In genomic region chr2:161177355-161178021, GRCm38 (mm10) we compare ENCODE assay signal across 8 mouse cellular contexts.
DNase-seq lines count a peak whose midpoint lies in the region; ATAC-seq and TF ChIP-seq lines count a peak whose summit lies in the region.

No protein-coding gene starts in this region.

- H3K4me3 ChIP-seq in heart, embryonic 12.5 days: peak overlapping the region; percentile 67
- H3K4me3 ChIP-seq in kidney, embryonic 15.5 days (replicated peaks): peak overlapping the region; percentile 54
- H3K4me3 ChIP-seq in limb, embryonic 14.5 days (replicated peaks; ENCODE audit: low read length): peak overlapping the region; percentile 45
- H3K4me3 ChIP-seq in midbrain, embryonic 16.5 days (ENCODE audit: low read depth, low read length): peak overlapping the region; percentile 54
- H3K4me3 ChIP-seq in stomach, embryonic 14.5 days (ENCODE audit: low read depth, low read length): peak overlapping the region; percentile 35

- H3K27me3 ChIP-seq in heart, embryonic 12.5 days (replicated peaks): no peaks in the 10 kb centered on the region
- H3K27me3 ChIP-seq in kidney, embryonic 15.5 days: no peaks in the 10 kb centered on the region
- H3K27me3 ChIP-seq in limb, embryonic 14.5 days (ENCODE audit: control insufficient read depth, insufficient read depth, low read length): no peaks in the 10 kb centered on the region
- H3K27me3 ChIP-seq in midbrain, embryonic 16.5 days (ENCODE audit: control insufficient read depth, insufficient read depth, low read depth, low read length): no peaks in the 10 kb centered on the region
- H3K27me3 ChIP-seq in stomach, embryonic 14.5 days (ENCODE audit: control insufficient read depth, insufficient read depth, low read length): no peaks in the 10 kb centered on the region

- no peaks in the 10 kb centered on the region for H3K9me3 ChIP-seq in heart, embryonic 12.5 days (replicated peaks)
- no peaks in the 10 kb centered on the region for H3K9me3 ChIP-seq in kidney, embryonic 15.5 days (replicated peaks)
- H3K9me3 ChIP-seq in limb, embryonic 14.5 days (ENCODE audit: control insufficient read depth, low read length): no peaks in the 10 kb centered on the region
- no peaks in the 10 kb centered on the region for H3K9me3 ChIP-seq in midbrain, embryonic 16.5 days (replicated peaks; ENCODE audit: control insufficient read depth, low read length, poor library complexity, severe bottlenecking)
- no peaks in the 10 kb centered on the region for H3K9me3 ChIP-seq in stomach, embryonic 14.5 days (ENCODE audit: control insufficient read depth, low read depth, low read length)

- no peak overlapping the region; the same call in 1 of the 2 replicates for H3K27ac ChIP-seq in heart, embryonic 12.5 days (ENCODE audit: poor library complexity, severe bottlenecking)
- H3K27ac ChIP-seq in kidney, embryonic 15.5 days: peak overlapping the region; percentile 79
- peak overlapping the region; percentile 76; the same call in 1 of the 2 replicates for H3K27ac ChIP-seq in limb, embryonic 14.5 days (replicated peaks; ENCODE audit: low read depth, low read length)
- H3K27ac ChIP-seq in midbrain, embryonic 16.5 days (ENCODE audit: low read length): peak overlapping the region; percentile 80
- peak overlapping the region; percentile 39; the same call in 1 of the 2 replicates for H3K27ac ChIP-seq in stomach, embryonic 14.5 days (ENCODE audit: low read length)

- ATAC-seq in heart, embryonic 12.5 days (ENCODE audit: insufficient number of reproducible peaks, low FRiP score): peak; percentile 51; the same call in 1 of the 2 replicates
- peak; percentile 91 for ATAC-seq in kidney, embryonic 15.5 days (replicated peaks; ENCODE audit: low FRiP score)
- ATAC-seq in limb, embryonic 14.5 days (ENCODE audit: low FRiP score, low read depth): peak; percentile 78
- peak; percentile 89 for ATAC-seq in midbrain, embryonic 16.5 days
- ATAC-seq in stomach, embryonic 14.5 days (ENCODE audit: insufficient number of reproducible peaks, insufficient read depth, low FRiP score, low read depth): peak; percentile 86

- H3K4me2 ChIP-seq in heart, embryonic 12.5 days: peak overlapping the region; percentile 78
- peak overlapping the region; percentile 67 for H3K4me2 ChIP-seq in kidney, embryonic 15.5 days
- peak overlapping the region; percentile 56 for H3K4me2 ChIP-seq in limb, embryonic 14.5 days (replicated peaks; ENCODE audit: low read depth, low read length, severe bottlenecking)
- peak overlapping the region; percentile 73 for H3K4me2 ChIP-seq in midbrain, embryonic 16.5 days (ENCODE audit: low read length)
- peak overlapping the region; percentile 43 for H3K4me2 ChIP-seq in stomach, embryonic 14.5 days (replicated peaks; ENCODE audit: low read depth, low read length)

- H3K4me1 ChIP-seq in heart, embryonic 12.5 days (replicated peaks): no peaks in the 10 kb centered on the region
- 0 out of 2 replicates have a peak, but pooled peaks cover 7% of the 10 kb centered on the region for H3K4me1 ChIP-seq in kidney, embryonic 15.5 days
- H3K4me1 ChIP-seq in limb, embryonic 14.5 days (ENCODE audit: control insufficient read depth, insufficient read depth, low read length): no peaks in the 10 kb centered on the region
- peaks cover 4% of the 10 kb centered on the region; the same call in 1 of the 2 replicates for H3K4me1 ChIP-seq in midbrain, embryonic 16.5 days (ENCODE audit: control insufficient read depth, insufficient read depth, low read length)
- no peaks in the 10 kb centered on the region for H3K4me1 ChIP-seq in stomach, embryonic 14.5 days (ENCODE audit: control insufficient read depth, insufficient read depth, low read length)

- 3% methylated on average over 20 of the region's 20 CpGs for WGBS in heart, embryonic 12.5 days
- 4% methylated on average over 20 of the region's 20 CpGs for WGBS in kidney, embryonic 15.5 days
- 4% methylated on average over 20 of the region's 20 CpGs for WGBS in limb, embryonic 14.5 days
- WGBS in midbrain, embryonic 16.5 days: 3% methylated on average over 20 of the region's 20 CpGs
- WGBS in stomach, embryonic 14.5 days: 3% methylated on average over 20 of the region's 20 CpGs

- peak; percentile 35; the same call in 1 of the 2 replicates for TF ChIP-seq POLR2A in limb, embryonic 14.5 days (IDR thresholded peaks at IDR 0.05; ENCODE audit: borderline replicate concordance, extremely low read depth, insufficient read depth, insufficient read length)

- peak overlapping the region; percentile 55; the same call in 1 of the 2 replicates for H3K9ac ChIP-seq in heart, embryonic 12.5 days
- peak overlapping the region; percentile 37; the same call in 1 of the 2 replicates for H3K9ac ChIP-seq in kidney, embryonic 15.5 days
- peak overlapping the region; percentile 48 for H3K9ac ChIP-seq in limb, embryonic 14.5 days (ENCODE audit: low read depth, low read length, severe bottlenecking)
- H3K9ac ChIP-seq in midbrain, embryonic 16.5 days (ENCODE audit: low read depth, low read length): peak overlapping the region; percentile 65
- 0 out of 2 replicates have a peak overlapping the region, but pooled peaks have one; percentile 15 for H3K9ac ChIP-seq in stomach, embryonic 14.5 days (replicated peaks; ENCODE audit: low read depth, low read length)

- H3K36me3 ChIP-seq in heart, embryonic 12.5 days: no peaks in the 10 kb centered on the region
- H3K36me3 ChIP-seq in kidney, embryonic 15.5 days: no peaks in the 10 kb centered on the region
- H3K36me3 ChIP-seq in limb, embryonic 14.5 days (ENCODE audit: control insufficient read depth, insufficient read depth, low read length): no peaks in the 10 kb centered on the region
- no peaks in the 10 kb centered on the region for H3K36me3 ChIP-seq in midbrain, embryonic 16.5 days (ENCODE audit: control insufficient read depth, insufficient read depth, low read length)
- H3K36me3 ChIP-seq in stomach, embryonic 14.5 days (ENCODE audit: control insufficient read depth, insufficient read depth, low read length): no peaks in the 10 kb centered on the region

- peak; percentile 29 to 49 for DNase-seq in spleen, adult 18-20 months
- no peak for DNase-seq in spleen, adult 12 weeks (ENCODE audit: low spot score)
- DNase-seq in fibroblast of lung, adult 2 months (ENCODE audit: low read depth): peak; percentile 32
- DNase-seq in limb, embryonic 14.5 days (ENCODE audit: low spot score): peak; percentile 76

Comparison
In these comparisons a context has a peak if more than half of its experiments do, and no peak if none do; other contexts are left out.
1. H3K9ac ChIP-seq: peak in every context shown above with its lines; median percentile 65 in midbrain, embryonic 16.5 days; 55 in heart, embryonic 12.5 days; 48 in limb, embryonic 14.5 days; 37 in kidney, embryonic 15.5 days; 15 in stomach, embryonic 14.5 days.